Comparison of ENCODE assay signal across 15 mouse cellular contexts in the genomic region with DNA sequence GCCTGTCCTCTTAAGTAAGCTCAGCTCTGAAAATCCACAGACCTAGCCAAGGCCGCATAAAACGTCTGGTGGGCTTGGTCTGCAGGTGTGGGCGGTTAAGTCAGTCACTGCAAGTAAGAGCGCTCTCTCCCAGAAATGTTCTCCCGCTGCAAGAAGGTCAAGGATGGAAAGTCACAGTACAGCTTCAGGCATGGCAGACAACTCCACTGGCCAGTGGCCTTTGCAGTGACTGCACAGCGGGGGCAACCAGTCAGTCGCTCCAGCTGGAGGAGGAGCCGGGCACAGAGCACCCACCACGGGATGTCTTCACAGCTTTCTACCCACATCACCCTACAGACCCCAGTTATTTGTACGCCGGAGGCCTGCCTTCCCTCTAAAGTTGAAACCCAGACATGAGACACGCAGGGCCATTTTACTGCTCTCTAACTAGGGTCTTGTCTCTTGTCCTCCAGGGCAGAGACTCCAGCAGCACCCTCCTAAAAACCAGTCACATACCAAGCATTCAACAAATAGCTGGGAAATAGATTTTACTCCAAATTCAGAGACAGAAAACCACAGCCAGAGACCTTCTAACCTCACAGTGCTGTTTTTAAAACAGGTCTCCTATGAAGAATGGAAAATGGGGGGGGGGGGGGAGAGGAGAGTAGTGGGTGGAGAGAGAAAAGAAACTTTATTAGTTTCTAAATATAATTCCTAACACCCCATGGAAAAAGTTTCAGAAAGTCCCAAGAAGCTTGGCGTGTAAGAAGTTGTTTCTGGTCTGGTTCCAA. TPM values are rescaled to one million over a fixed set of nuclear protein-coding genes. Genes with fewer than 3 reads are reported as not detected.
A peak's percentile ranks its signal among the peaks of the same experiment; 100 is the strongest.
DNase-seq lines count a peak whose midpoint lies in the region; ATAC-seq and TF ChIP-seq lines count a peak whose summit lies in the region.
"Had no signal": no experiment of that assay in that cellular context is flagged by ENCODE, and none has a peak within 500 bp of the region (broad histone marks: within the 10 kb centered on the region; RNA-seq: fewer than 3 reads in every experiment).

No protein-coding gene starts in this region.

- H3K4me1 ChIP-seq in heart, embryonic 13.5 days, result peaks cover 74% of the 10 kb centered on the region
- peaks cover 17% of the 10 kb centered on the region for H3K4me1 ChIP-seq in limb, embryonic 11.5 days (ENCODE audit: control insufficient read depth, insufficient read depth, low read length)
- H3K4me1 ChIP-seq in limb, embryonic 10.5 days, result peaks cover 25% of the 10 kb centered on the region
- H3K4me1 ChIP-seq in limb, embryonic 14.5 days (ENCODE audit: control insufficient read depth, insufficient read depth, low read length), result peaks cover 27% of the 10 kb centered on the region
- peaks cover 11% of the 10 kb centered on the region for H3K4me1 ChIP-seq in midbrain, embryonic 15.5 days

- no peak for DNase-seq in heart, adult 8-10 months (ENCODE audit: low spot score)
- no peak for DNase-seq in limb, embryonic 11.5 days (ENCODE audit: low spot score)
- DNase-seq in limb, embryonic 10.5 days (ENCODE audit: low spot score), result no peak
- no peak for DNase-seq in limb, embryonic 14.5 days (ENCODE audit: low spot score)
- DNase-seq in spleen, postnatal 10 days (ENCODE audit: low spot score in 2 of 2), result no peak
- DNase-seq: forebrain, postnatal 0 days; heart, adult 11 months; kidney, adult 9 months; lung, adult 2 months; lung, postnatal 36 days; thymus, adult 18-20 months had no signal

- TF ChIP-seq POLR2A in limb, embryonic 14.5 days (IDR thresholded peaks at IDR 0.05; ENCODE audit: borderline replicate concordance, extremely low read depth, insufficient read depth, insufficient read length), result no peak

- peak overlapping the region; percentile 6 for H3K9ac ChIP-seq in heart, embryonic 13.5 days
- 0 out of 2 replicates have a peak overlapping the region, but pooled peaks have one; percentile 4 for H3K9ac ChIP-seq in limb, embryonic 11.5 days (ENCODE audit: low read length)
- 0 out of 2 replicates have a peak overlapping the region, but pooled peaks have one; percentile 7 for H3K9ac ChIP-seq in limb, embryonic 14.5 days (ENCODE audit: low read depth, low read length, severe bottlenecking)
- H3K9ac ChIP-seq in midbrain, embryonic 15.5 days, result no peak overlapping the region
- H3K9ac ChIP-seq: forebrain, postnatal 0 days had no signal

- H3K36me3 ChIP-seq in heart, embryonic 13.5 days, result peaks cover 80% of the 10 kb centered on the region
- peaks cover 16% of the 10 kb centered on the region for H3K36me3 ChIP-seq in limb, embryonic 11.5 days (ENCODE audit: control insufficient read depth, insufficient read depth, low read length)
- peaks cover 75% of the 10 kb centered on the region for H3K36me3 ChIP-seq in limb, embryonic 10.5 days
- H3K36me3 ChIP-seq in limb, embryonic 14.5 days (ENCODE audit: control insufficient read depth, insufficient read depth, low read length), result peaks cover 68% of the 10 kb centered on the region
- no peaks in the 10 kb centered on the region for H3K36me3 ChIP-seq in midbrain, embryonic 15.5 days (replicated peaks)

- no peak overlapping the region for H3K4me2 ChIP-seq in heart, embryonic 13.5 days
- no peak overlapping the region for H3K4me2 ChIP-seq in limb, embryonic 11.5 days (ENCODE audit: low read depth, severe bottlenecking)
- H3K4me2 ChIP-seq in limb, embryonic 14.5 days (replicated peaks; ENCODE audit: low read depth, low read length, severe bottlenecking), result no peak overlapping the region
- H3K4me2 ChIP-seq in midbrain, embryonic 15.5 days, result no peak overlapping the region
- H3K4me2 ChIP-seq: liver, embryonic 11.5 days had no signal

- 76% methylated on average over 13 of the region's 13 CpGs for WGBS in heart, embryonic 13.5 days
- WGBS in limb, embryonic 11.5 days, result 90% methylated on average over 13 of the region's 13 CpGs
- WGBS in limb, embryonic 10.5 days, result 89% methylated on average over 13 of the region's 13 CpGs
- 69% methylated on average over 13 of the region's 13 CpGs for WGBS in limb, embryonic 14.5 days
- WGBS in midbrain, embryonic 15.5 days, result 92% methylated on average over 13 of the region's 13 CpGs

- no peaks in the 10 kb centered on the region for H3K9me3 ChIP-seq in heart, embryonic 13.5 days
- no peaks in the 10 kb centered on the region for H3K9me3 ChIP-seq in limb, embryonic 11.5 days (ENCODE audit: control insufficient read depth, low read length)
- H3K9me3 ChIP-seq in limb, embryonic 10.5 days (replicated peaks), result no peaks in the 10 kb centered on the region
- H3K9me3 ChIP-seq in limb, embryonic 14.5 days (ENCODE audit: control insufficient read depth, low read length), result no peaks in the 10 kb centered on the region
- no peaks in the 10 kb centered on the region for H3K9me3 ChIP-seq in midbrain, embryonic 15.5 days

- no peak overlapping the region for H3K4me3 ChIP-seq in heart, embryonic 13.5 days
- H3K4me3 ChIP-seq in limb, embryonic 11.5 days (ENCODE audit: low read depth, low read length), result no peak overlapping the region
- H3K4me3 ChIP-seq in limb, embryonic 10.5 days, result no peak overlapping the region
- no peak overlapping the region for H3K4me3 ChIP-seq in limb, embryonic 14.5 days (replicated peaks; ENCODE audit: low read length)
- H3K4me3 ChIP-seq in midbrain, embryonic 15.5 days, result no peak overlapping the region

- peak overlapping the region; percentile 98 for H3K27ac ChIP-seq in heart, embryonic 13.5 days (replicated peaks)
- H3K27ac ChIP-seq in limb, embryonic 11.5 days (replicated peaks; ENCODE audit: low read depth, low read length), result no peak overlapping the region
- H3K27ac ChIP-seq in limb, embryonic 10.5 days, result no peak overlapping the region
- H3K27ac ChIP-seq in limb, embryonic 14.5 days (replicated peaks; ENCODE audit: low read depth, low read length), result peak overlapping the region; percentile 28; the same call in 1 of the 2 replicates
- no peak overlapping the region for H3K27ac ChIP-seq in midbrain, embryonic 15.5 days

- H3K27me3 ChIP-seq in heart, embryonic 13.5 days (replicated peaks), result no peaks in the 10 kb centered on the region
- no peaks in the 10 kb centered on the region for H3K27me3 ChIP-seq in limb, embryonic 11.5 days (ENCODE audit: control insufficient read depth, insufficient read depth, low read length)
- no peaks in the 10 kb centered on the region for H3K27me3 ChIP-seq in limb, embryonic 10.5 days (ENCODE audit: low read depth, poor library complexity, severe bottlenecking)
- no peaks in the 10 kb centered on the region for H3K27me3 ChIP-seq in limb, embryonic 14.5 days (ENCODE audit: control insufficient read depth, insufficient read depth, low read length)
- H3K27me3 ChIP-seq in midbrain, embryonic 15.5 days (replicated peaks), result no peaks in the 10 kb centered on the region

- no peak for ATAC-seq in heart, embryonic 13.5 days (ENCODE audit: extremely low read depth, insufficient number of reproducible peaks, low FRiP score, low TSS enrichment)
- no peak for ATAC-seq in limb, embryonic 11.5 days (ENCODE audit: insufficient number of reproducible peaks, low FRiP score, low TSS enrichment, low read depth)
- no peak for ATAC-seq in limb, embryonic 14.5 days (ENCODE audit: low FRiP score, low read depth)
- ATAC-seq in midbrain, embryonic 15.5 days (replicated peaks), result no peak
- ATAC-seq: forebrain, postnatal 0 days had no signal

RNA-seq across cellular contexts. Expression of gene Apol8, which starts 37.5 kb away (rescaled TPM):
- 0.32 and 0.78 TPM in 2 replicates for polyA plus RNA-seq in heart, embryonic 13.5 days (2015; fragmentation: Nextera tagmentation; extraction: Ambion mirVana)
- total RNA-seq in heart, adult 8-10 months (2022), result not detected
- polyA plus RNA-seq in limb, embryonic 11.5 days (2014; fragmentation: Nextera tagmentation; extraction: Ambion mirVana), result not detected in 2 replicates
- polyA plus RNA-seq in limb, embryonic 10.5 days (2016; fragmentation: Nextera tagmentation; extraction: Ambion mirVana), result 0.20 TPM in 1 of 2 replicates, not detected in the other
- polyA plus RNA-seq in limb, embryonic 14.5 days (2012; rRNA removed), result 0.14 and 0.19 TPM in 2 replicates
- not detected in 2 replicates for polyA plus RNA-seq in limb, embryonic 14.5 days (2014; fragmentation: Nextera tagmentation; extraction: Ambion mirVana)
- polyA plus RNA-seq in midbrain, embryonic 15.5 days (2015; fragmentation: Nextera tagmentation; extraction: Ambion mirVana), result 0.18 and 0.23 TPM in 2 replicates
- total RNA-seq: adrenal gland, adult 18-20 months had no signal
- polyA plus RNA-seq: lung, adult 2 months had no signal

RNA-seq across cellular contexts. Expression of gene Myh9, which starts 47.7 kb away (rescaled TPM):
- polyA plus RNA-seq in heart, embryonic 13.5 days (2015; fragmentation: Nextera tagmentation; extraction: Ambion mirVana), result 24.8 and 25.0 TPM in 2 replicates
- 100 to 1,000 TPM in 1 of 4 experiments, 10 to 100 TPM in 3; 72.5 to 127 (median 97.2) TPM for total RNA-seq in heart, adult 8-10 months (2022)
- polyA plus RNA-seq in limb, embryonic 11.5 days (2014; fragmentation: Nextera tagmentation; extraction: Ambion mirVana), result 33.2 and 38.1 TPM in 2 replicates
- polyA plus RNA-seq in limb, embryonic 10.5 days (2016; fragmentation: Nextera tagmentation; extraction: Ambion mirVana), result 30.6 and 39.2 TPM in 2 replicates
- 38.7 and 46.7 TPM in 2 replicates for polyA plus RNA-seq in limb, embryonic 14.5 days (2012; rRNA removed)
- polyA plus RNA-seq in limb, embryonic 14.5 days (2014; fragmentation: Nextera tagmentation; extraction: Ambion mirVana), result 53.2 and 54.6 TPM in 2 replicates
- polyA plus RNA-seq in midbrain, embryonic 15.5 days (2015; fragmentation: Nextera tagmentation; extraction: Ambion mirVana), result 11.9 and 14.2 TPM in 2 replicates

Comparison
In these comparisons a context has a peak if more than half of its experiments do, and no peak if none do; other contexts are left out.
1. H3K27ac ChIP-seq: peak in heart, embryonic 13.5 days (single experiment) and limb, embryonic 14.5 days (single experiment); none in limb, embryonic 11.5 days (single experiment), limb, embryonic 10.5 days (single experiment) and midbrain, embryonic 15.5 days (single experiment).